Mouse (Mus musculus) cerebellum, adult 18-20 months (tissue): Measurements from ENCODE around the gene Jak3.

ENCODE experiments used
- DNase-seq, 2 experiments: peaks; one replicate each; pipeline ENCODE4 v3.0.0; 2021

Gene Jak3

GRCm38 (mm10) chr8:71665331-71666130, 10.6 kb upstream of the Jak3 start:
- DNase-seq = peak in 1 of 2 experiments; percentile 42

- DNase-seq = peak; percentile 31 to 38
These were observed 9.2 kb upstream of the Jak3 start for GRCm38 (mm10) chr8:71666855-71667254.

- DNase-seq = no peak
These were observed 8.8 kb upstream of the Jak3 start for GRCm38 (mm10) chr8:71667256-71667655.

GRCm38 (mm10) chr8:71668220-71668975, 7.7 kb upstream of the Jak3 start:
- peak; percentile 50 to 51 for DNase-seq

- DNase-seq = peak; percentile 33 to 48
These were observed 5.9 kb upstream of the Jak3 start for GRCm38 (mm10) chr8:71670198-71670597.

- DNase-seq = peak; percentile 83 to 84
These were observed 5.2 kb upstream of the Jak3 start for GRCm38 (mm10) chr8:71670621-71671548.

GRCm38 (mm10) chr8:71671549-71671965, 4.5 kb upstream of the Jak3 start, which contains the start of gene Unc13a:
Gene Unc13a, minus strand, starts transcription at chr8:71671757.
- peak; percentile 95 to 96 for DNase-seq

- DNase-seq = no peak
These were observed 3.8 kb upstream of the Jak3 start for GRCm38 (mm10) chr8:71672168-71672735.

GRCm38 (mm10) chr8:71674071-71674470, 2.0 kb upstream of the Jak3 start:
- no peak for DNase-seq

- peak in 1 of 2 experiments; percentile 39 for DNase-seq
These were observed 558 bp upstream of the Jak3 start for GRCm38 (mm10) chr8:71675456-71676019.

- no peak for DNase-seq
These were observed 707 bp downstream of the Jak3 start for GRCm38 (mm10) chr8:71676803-71677202.

GRCm38 (mm10) chr8:71677555-71677954, 1.5 kb downstream of the Jak3 start:
- DNase-seq = no peak

GRCm38 (mm10) chr8:71678216-71678615, 2.1 kb downstream of the Jak3 start:
- no peak for DNase-seq

GRCm38 (mm10) chr8:71679116-71679515, 3.0 kb downstream of the Jak3 start:
- DNase-seq = peak in 1 of 2 experiments; percentile 47

- DNase-seq = peak; percentile 50 to 73
These were observed 3.6 kb downstream of the Jak3 start for GRCm38 (mm10) chr8:71679550-71680168.

GRCm38 (mm10) chr8:71680471-71680870, 4.4 kb downstream of the Jak3 start:
- no peak for DNase-seq

- DNase-seq = no peak
These were observed 5.3 kb downstream of the Jak3 start for GRCm38 (mm10) chr8:71681369-71681915.

GRCm38 (mm10) chr8:71682832-71683231, 6.7 kb downstream of the Jak3 start:
- DNase-seq = no peak

GRCm38 (mm10) chr8:71684701-71685100, 8.6 kb downstream of the Jak3 start:
- DNase-seq = no peak

- DNase-seq = peak in 1 of 2 experiments; percentile 24
These were observed 9.5 kb downstream of the Jak3 start for GRCm38 (mm10) chr8:71685573-71685972.

GRCm38 (mm10) chr8:71686143-71686734, 10.1 kb downstream of the Jak3 start:
- peak in 1 of 2 experiments; percentile 13 for DNase-seq
